Mouse (Mus musculus): ENCODE data around the gene Mamdc2.

- TF ChIP-seq CTCF (conservative IDR thresholded peaks at IDR 0.05; ENCODE audit: insufficient read depth, insufficient read length, low read depth, low read length) (no peak), POLR2A (IDR thresholded peaks at IDR 0.05; ENCODE audit: low read depth, low read length) (no peak)
These were observed 13.8 kb downstream of the Mamdc2 start for GRCm38 (mm10) chr19:23434433-23434832.

All from kidney, adult 2 months (tissue).